Mouse (Mus musculus) CD4-positive, CD25-positive, alpha-beta regulatory T cell, adult 4 months (primary cell): Measurements from ENCODE around the gene Tmem229a. TPM values are rescaled to one million over a fixed set of nuclear protein-coding genes. Genes with fewer than 3 reads are reported as not detected.

Source experiments
- polyA plus RNA-seq, 2 experiments: library from polyadenylated mRNA; unstranded; fragments of 100-300 nt; shearing (Covaris generic); gene quantifications; one replicate each; pipeline ENCODE4 v1.2.1; 2017

Tmem229a gene
- polyA plus RNA-seq, 2 experiments from 2014 or later: not detected

Other genes starting within 250 kb of the Tmem229a start
- not detected for gene Hyal6, start 223.1 kb downstream of the Tmem229a start, polyA plus RNA-seq
- under 1 TPM in 1 of 2 experiments, not detected in 1; 0.09 TPM for gene Hyal4, start 208.0 kb downstream of the Tmem229a start, polyA plus RNA-seq
- gene Spam1, start 165.1 kb downstream of the Tmem229a start, polyA plus RNA-seq: not detected
- not detected for gene Hyal5, start 98.3 kb downstream of the Tmem229a start, polyA plus RNA-seq